Mouse (Mus musculus) kidney, adult 2 months (tissue): ENCODE results near the gene Zcchc2. TPM values are rescaled to one million over a fixed set of nuclear protein-coding genes. Genes with fewer than 3 reads are reported as not detected.

ENCODE experiments used
- DNase-seq: peaks from one replicate; pipeline ENCODE4 v3.0.0; 2021
- H3K27ac ChIP-seq: fragments of 200-500 bp; 2 replicates; pipeline ENCODE4 v1.5.1; 2012; ENCODE audit warnings: low read depth, low read length, control low read depth, inconsistent platforms; ENCODE audit not compliant: insufficient read depth
- H3K27me3 ChIP-seq: fragments of 200-500 bp; replicated peaks from 2 replicates; pipeline ENCODE4 v1.6.1; 2012; ENCODE audit warnings: mild to moderate bottlenecking, moderate library complexity, low read length, inconsistent platforms; ENCODE audit not compliant: control insufficient read depth, insufficient read depth
- H3K36me3 ChIP-seq: fragments of 200-500 bp; 2 replicates; pipeline ENCODE4 v1.6.1; 2012; ENCODE audit warnings: mild to moderate bottlenecking, moderate library complexity, low read length, inconsistent platforms; ENCODE audit not compliant: control insufficient read depth, insufficient read depth
- H3K4me1 ChIP-seq: fragments of 200-500 bp; 2 replicates; pipeline ENCODE4 v1.6.1; 2011; ENCODE audit warnings: low read length; ENCODE audit not compliant: control insufficient read depth, insufficient read depth
- H3K4me3 ChIP-seq: fragments of 200-500 bp; 2 replicates; pipeline ENCODE4 v1.5.1; 2011; ENCODE audit warnings: mild to moderate bottlenecking, low read depth, low read length, control low read depth; ENCODE audit not compliant: insufficient read depth
- CTCF ChIP-seq: fragments of 200-500 bp; conservative IDR thresholded peaks from 2 replicates; pipeline ENCODE4 v1.5.1; 2011; ENCODE audit warnings: low read depth, mild to moderate bottlenecking, control low read depth, low read length, moderate library complexity, mixed read lengths; ENCODE audit not compliant: insufficient read depth, insufficient read length
- POLR2A ChIP-seq: fragments of 200-500 bp; IDR thresholded peaks from one replicate; pipeline ENCODE4 v1.6.1; 2011; ENCODE audit warnings: low read depth, low read length, control low read depth
- WGBS: fragments of 180-500 bp; shearing (Covaris S2); methylation state at CpG from one replicate; pipeline ENCODE4 v1.1.7; 2018; 5-methylcytosine and 5-hydroxymethylcytosine counted together
- polyA plus RNA-seq: library from polyadenylated mRNA; depleted of rRNA; stranded (reverse); fragments of >200 nt; gene quantifications from 2 replicates; pipeline ENCODE4 v1.2.3, GENCODE M21; 2012

Gene Zcchc2
- polyA plus RNA-seq, 1 experiment, result 13.5 TPM

GRCm38 (mm10) chr1:105977446-105978094, 12.6 kb upstream of the Zcchc2 start:
- no peaks in the 10 kb centered on the region for H3K36me3 ChIP-seq
- peak; percentile 76 for DNase-seq
- no peaks in the 10 kb centered on the region for H3K27me3 ChIP-seq
- peak overlapping the region; percentile 87 for H3K27ac ChIP-seq
- WGBS, result 51% methylated on average over 7 of the region's 7 CpGs
- peaks cover 11% of the 10 kb centered on the region; the same call in 1 of the 2 replicates for H3K4me1 ChIP-seq
- TF ChIP-seq CTCF (no peak), POLR2A (no peak)
- no peak overlapping the region for H3K4me3 ChIP-seq

GRCm38 (mm10) chr1:105980849-105981610, 9.2 kb upstream of the Zcchc2 start:
- Histone ChIP-seq H3K36me3 (no peaks in the 10 kb centered on the region), H3K27me3 (no peaks in the 10 kb centered on the region), H3K27ac (peak overlapping the region; percentile 49), H3K4me1 (peaks cover 11% of the 10 kb centered on the region; the same call in 1 of the 2 replicates), H3K4me3 (no peak overlapping the region)
- WGBS, result 57% methylated on average over 6 of the region's 6 CpGs
- no peak for TF ChIP-seq CTCF
- no peak for TF ChIP-seq POLR2A
- DNase-seq, result peak; percentile 41

GRCm38 (mm10) chr1:105982496-105983364, 7.5 kb upstream of the Zcchc2 start:
- TF ChIP-seq CTCF (no peak), POLR2A (no peak)
- WGBS, result 48% methylated on average over 6 of the region's 6 CpGs
- no peaks in the 10 kb centered on the region for H3K36me3 ChIP-seq
- no peak overlapping the region for H3K27ac ChIP-seq
- H3K4me3 ChIP-seq, result no peak overlapping the region
- peak; percentile 64 for DNase-seq
- H3K4me1 ChIP-seq, result peaks cover 4% of the 10 kb centered on the region; the same call in 1 of the 2 replicates
- no peaks in the 10 kb centered on the region for H3K27me3 ChIP-seq

DNA sequence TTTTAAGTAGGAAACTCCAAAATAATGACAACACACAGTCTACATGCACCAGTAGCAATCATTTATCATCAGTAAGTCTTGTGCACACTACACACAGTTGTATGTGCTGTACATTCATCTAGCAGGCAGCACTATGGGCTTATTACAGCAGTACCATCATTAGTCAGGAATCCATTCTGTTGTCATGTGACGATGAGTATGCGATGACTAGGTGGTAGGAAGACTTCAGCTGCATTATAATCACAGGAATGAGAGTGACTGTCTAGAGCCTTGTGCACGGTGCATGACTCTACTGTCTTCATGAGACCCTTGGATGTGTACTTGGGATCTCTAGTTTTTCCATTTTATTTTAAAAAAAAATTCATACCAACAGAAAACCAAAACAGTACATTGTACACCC, 6.0 kb upstream of the Zcchc2 start:
- DNase-seq, result no peak
- TF ChIP-seq POLR2A (no peak), CTCF (no peak)
- WGBS, result 97% methylated on average over 3 of the region's 3 CpGs

GRCm38 (mm10) chr1:105988171-105988570, 2.0 kb upstream of the Zcchc2 start:
- no peak for TF ChIP-seq CTCF
- TF ChIP-seq POLR2A, result no peak
- Histone ChIP-seq H3K27me3 (no peaks in the 10 kb centered on the region), H3K4me3 (no peak overlapping the region), H3K4me1 (peaks cover 6% of the 10 kb centered on the region; the same call in 1 of the 2 replicates), H3K27ac (no peak overlapping the region), H3K36me3 (no peaks in the 10 kb centered on the region)
- no peak for DNase-seq
- WGBS, result 33% methylated on average over 3 of the region's 3 CpGs

More for the DNA sequence above, 6.0 kb upstream of the Zcchc2 start:
- Histone ChIP-seq H3K36me3 (no peaks in the 10 kb centered on the region), H3K4me1 (peaks cover 6% of the 10 kb centered on the region; the same call in 1 of the 2 replicates), H3K4me3 (no peak overlapping the region), H3K27ac (no peak overlapping the region), H3K27me3 (no peaks in the 10 kb centered on the region)

DNA sequence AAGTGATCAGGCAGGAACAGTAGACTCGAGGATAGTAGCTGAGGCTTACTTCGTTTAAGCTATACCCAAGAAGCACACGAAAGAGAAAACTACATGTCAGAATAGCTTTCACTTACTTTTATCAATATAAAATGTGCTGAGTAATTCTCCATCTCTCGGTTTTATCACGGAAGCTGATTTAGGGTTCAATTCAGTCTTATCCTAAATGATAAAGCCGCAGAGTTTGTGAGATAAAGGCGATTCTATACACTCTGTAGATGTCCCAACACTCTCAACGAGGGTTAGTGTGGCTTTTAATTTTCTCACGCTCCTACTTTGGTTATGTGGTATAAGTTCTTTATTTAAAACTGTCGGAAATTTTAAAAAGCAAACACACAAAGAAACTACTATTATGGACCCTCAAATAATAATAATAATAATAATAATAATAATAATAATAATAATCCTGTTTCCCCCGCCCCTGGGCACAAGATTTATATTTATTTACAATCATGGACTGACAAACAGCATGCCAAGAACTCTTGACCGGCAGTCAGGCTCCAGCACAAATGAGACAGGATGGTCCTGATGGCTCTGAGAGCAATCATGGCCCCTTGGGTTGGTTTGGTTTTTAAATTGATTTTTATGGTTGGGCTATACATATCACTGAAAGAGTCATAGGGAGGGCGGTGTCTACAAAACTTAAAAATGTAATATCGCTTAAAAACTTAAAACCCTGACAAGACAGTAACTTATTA, 1.1 kb upstream of the Zcchc2 start:
- no peaks in the 10 kb centered on the region for H3K27me3 ChIP-seq
- no peak overlapping the region for H3K27ac ChIP-seq
- TF ChIP-seq POLR2A (no peak), CTCF (no peak)
- DNase-seq, result no peak
- peaks cover 6% of the 10 kb centered on the region; the same call in 1 of the 2 replicates for H3K4me1 ChIP-seq
- 65% methylated on average over 14 of the region's 14 CpGs for WGBS
- no peaks in the 10 kb centered on the region for H3K36me3 ChIP-seq
- peak overlapping the region; percentile 97 for H3K4me3 ChIP-seq
